Mouse (Mus musculus): ENCODE measurements around the gene Gfod1. TPM values are rescaled to one million over a fixed set of nuclear protein-coding genes. Genes with fewer than 3 reads are reported as not detected.

The Gfod1 gene
- total RNA-seq, 2 experiments from 2014 or later = 4.7 to 6.8 TPM

GRCm38 (mm10) chr13:43167721-43168120 is 136.3 kb downstream of the Gfod1 start:
- no peak for DNase-seq (ENCODE audit: low spot score)

GRCm38 (mm10) chr13:43159429-43159828 is 144.5 kb downstream of the Gfod1 start:
- DNase-seq (ENCODE audit: low spot score) = no peak

GRCm38 (mm10) chr13:43158281-43158680 is 145.7 kb downstream of the Gfod1 start:
- DNase-seq (ENCODE audit: low spot score) = no peak

- DNase-seq (ENCODE audit: low spot score) = no peak
Observed at GRCm38 (mm10) chr13:43157370-43157769, 146.6 kb downstream of the Gfod1 start.

GRCm38 (mm10) chr13:43152005-43152520 is 151.9 kb downstream of the Gfod1 start:
- DNase-seq (ENCODE audit: low spot score) = no peak

- DNase-seq (ENCODE audit: low spot score) = no peak
Observed at GRCm38 (mm10) chr13:43149661-43150060, 154.3 kb downstream of the Gfod1 start.

GRCm38 (mm10) chr13:43148692-43149091 is 155.3 kb downstream of the Gfod1 start:
- no peak for DNase-seq (ENCODE audit: low spot score)

- no peak for DNase-seq (ENCODE audit: low spot score)
Observed at GRCm38 (mm10) chr13:43146515-43147258, 157.3 kb downstream of the Gfod1 start.

Other genes with a start within 250 kb of the Gfod1 start
- gene Tbc1d7, start 132.7 kb downstream of the Gfod1 start, total RNA-seq (2021) = 10 to 100 TPM; 23.4 to 26.3 TPM
- 10 to 100 TPM; 17.1 to 22.1 TPM for gene Sirt5, start 61.3 kb upstream of the Gfod1 start, total RNA-seq (2021)
- 100 to 1,000 TPM; 121 to 134 TPM for gene Nol7, start 94.2 kb upstream of the Gfod1 start, total RNA-seq (2021)
- gene Ranbp9, start 177.1 kb upstream of the Gfod1 start, total RNA-seq (2021) = 10 to 100 TPM; 41.3 to 42.2 TPM